Mouse (Mus musculus) stomach, embryonic 14.5 days (tissue): ENCODE data around the gene Aqp9. TPM values are rescaled to one million over a fixed set of nuclear protein-coding genes. Genes with fewer than 3 reads are reported as not detected.

Experiments
- ATAC-seq: fragments of 200-750 bp; cut with Nextera tagmentation; 2 replicates; pipeline ENCODE4 v1.8.0; 2017; ENCODE audit warnings: low read depth, moderate TSS enrichment; ENCODE audit not compliant: insufficient number of reproducible peaks, insufficient read depth, low FRiP score
- H3K27ac ChIP-seq: fragments of 300-500 bp; sonication (generic); 2 replicates; pipeline ENCODE4 v1.5.1; 2014; ENCODE audit warnings: mild to moderate bottlenecking, low read length, moderate library complexity, mixed read lengths
- H3K27me3 ChIP-seq: fragments of 300-500 bp; sonication (generic); 2 replicates; pipeline ENCODE4 v1.6.1; 2014; ENCODE audit warnings: low read length, control low read depth, mixed read lengths; ENCODE audit not compliant: control insufficient read depth, insufficient read depth
- H3K36me3 ChIP-seq: fragments of 300-500 bp; sonication (generic); 2 replicates; pipeline ENCODE4 v1.6.1; 2014; ENCODE audit warnings: mild to moderate bottlenecking, control low read depth, low read length, moderate library complexity, mixed read lengths; ENCODE audit not compliant: control insufficient read depth, insufficient read depth
- H3K4me1 ChIP-seq: fragments of 300-500 bp; sonication (generic); 2 replicates; pipeline ENCODE4 v1.6.1; 2014; ENCODE audit warnings: low read length, control low read depth, mixed read lengths; ENCODE audit not compliant: control insufficient read depth, insufficient read depth
- H3K4me2 ChIP-seq: fragments of 300-500 bp; sonication (generic); replicated peaks from 2 replicates; pipeline ENCODE4 v1.6.1; 2014; ENCODE audit warnings: low read depth, low read length, control low read depth
- H3K4me3 ChIP-seq: fragments of 300-500 bp; sonication (generic); 2 replicates; pipeline ENCODE4 v1.5.1; 2014; ENCODE audit warnings: low read depth, low read length, control low read depth
- H3K9ac ChIP-seq: fragments of 300-500 bp; sonication (generic); replicated peaks from 2 replicates; pipeline ENCODE4 v1.6.1; 2014; ENCODE audit warnings: low read depth, mild to moderate bottlenecking, control low read depth, low read length, moderate library complexity, mixed read lengths
- H3K9me3 ChIP-seq: fragments of 300-500 bp; sonication (generic); 2 replicates; pipeline ENCODE4 v1.6.1; 2016; ENCODE audit warnings: low read depth, low read length, control low read depth; ENCODE audit not compliant: control insufficient read depth
- WGBS: fragments of 180-500 bp; shearing (Covaris S2); extraction: QIAGEN DNeasy Blood & Tissue Kit; methylation state at CpG from one replicate; pipeline ENCODE4 v1.1.7; 2014; 5-methylcytosine and 5-hydroxymethylcytosine counted together
- polyA plus RNA-seq: library from polyadenylated mRNA; unstranded; fragments of >200 nt; fragmentation: Nextera tagmentation; extraction: Ambion mirVana; gene quantifications from 2 replicates; pipeline ENCODE4 v1.2.1, GENCODE M21; 2014

Aqp9 gene
- polyA plus RNA-seq, 1 experiment from 2014 or later, result 0.12 TPM

DNA sequence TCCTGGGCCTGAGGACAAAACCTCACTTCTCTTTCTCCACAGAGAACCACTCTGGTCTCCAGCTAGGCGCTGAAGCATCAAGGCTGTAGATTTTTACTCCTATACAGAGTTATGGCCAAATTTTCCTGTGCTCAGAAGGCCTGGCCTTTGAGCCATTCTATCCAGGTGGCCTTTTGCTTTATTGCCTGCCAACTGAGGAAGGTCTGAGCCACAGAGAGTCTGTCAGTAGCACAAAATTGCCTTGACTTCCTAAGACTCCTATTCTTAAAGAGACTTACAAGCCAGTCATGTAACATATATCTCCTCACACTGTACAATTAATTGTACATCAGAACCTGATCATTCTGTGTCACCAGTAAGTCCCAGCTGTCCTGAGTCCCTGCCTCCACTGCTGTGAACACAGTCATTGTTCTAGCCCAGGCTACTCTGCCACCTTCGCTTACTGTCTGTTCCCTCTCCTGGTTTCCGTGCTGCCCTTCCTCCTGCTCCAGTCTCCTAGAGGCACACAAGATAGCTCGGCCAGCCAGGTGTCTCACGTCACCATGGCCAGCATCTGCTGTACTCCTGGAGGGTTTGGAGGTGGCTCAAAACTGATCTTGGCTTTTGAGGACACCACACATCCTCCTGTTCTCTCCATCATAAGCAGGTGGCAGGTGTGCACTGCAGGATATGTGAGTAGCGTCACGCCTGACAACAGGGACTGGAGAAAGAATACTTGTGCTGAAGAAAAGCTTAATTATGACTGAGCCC lies 96.7 kb downstream of the Aqp9 start:
- Histone ChIP-seq H3K9ac (no peak overlapping the region), H3K4me1 (no peaks in the 10 kb centered on the region), H3K36me3 (no peaks in the 10 kb centered on the region), H3K4me3 (no peak overlapping the region), H3K4me2 (no peak overlapping the region), H3K27me3 (no peaks in the 10 kb centered on the region), H3K9me3 (no peaks in the 10 kb centered on the region), H3K27ac (no peak overlapping the region)
- 54% methylated on average over 7 of the region's 7 CpGs for WGBS
- ATAC-seq, result no peak

- Histone ChIP-seq H3K4me3 (no peak overlapping the region), H3K4me1 (no peaks in the 10 kb centered on the region), H3K9me3 (no peaks in the 10 kb centered on the region), H3K9ac (no peak overlapping the region), H3K36me3 (no peaks in the 10 kb centered on the region), H3K4me2 (no peak overlapping the region), H3K27me3 (no peaks in the 10 kb centered on the region), H3K27ac (no peak overlapping the region)
- no peak for ATAC-seq
- WGBS, result 81% methylated on average over 2 of the region's 2 CpGs
These were observed 97.9 kb downstream of the Aqp9 start for GRCm38 (mm10) chr9:71070628-71071027.

DNA sequence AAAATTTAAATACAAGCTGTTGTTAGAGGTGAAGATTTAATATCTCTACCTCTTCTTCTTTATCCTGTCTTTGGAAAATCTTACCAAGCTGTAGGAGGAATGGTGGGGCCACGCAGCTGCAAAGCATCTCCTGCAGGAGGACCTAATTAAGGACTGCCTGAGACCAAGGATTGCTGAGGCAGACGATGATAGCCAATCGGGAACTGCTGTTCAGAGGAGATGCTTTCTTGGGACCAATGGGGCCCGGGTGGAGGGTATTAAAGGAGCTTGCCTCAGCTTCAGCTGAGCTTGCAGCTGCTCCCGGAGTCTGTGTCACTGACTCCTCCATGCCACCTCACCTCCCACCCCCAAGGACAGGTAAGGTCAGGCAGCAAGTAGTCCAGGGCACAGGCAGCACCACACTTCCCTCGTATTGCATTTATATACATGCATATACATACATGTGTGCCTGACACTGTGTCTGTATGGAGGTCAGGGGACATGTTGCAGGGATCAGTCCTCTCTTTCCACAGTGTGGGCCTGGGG lies 99.6 kb downstream of the Aqp9 start:
- Histone ChIP-seq H3K4me3 (no peak overlapping the region), H3K36me3 (no peaks in the 10 kb centered on the region), H3K4me1 (no peaks in the 10 kb centered on the region), H3K27ac (no peak overlapping the region), H3K27me3 (no peaks in the 10 kb centered on the region), H3K9ac (no peak overlapping the region), H3K4me2 (no peak overlapping the region), H3K9me3 (no peaks in the 10 kb centered on the region)
- ATAC-seq, result no peak
- 54% methylated on average over 6 of the region's 6 CpGs for WGBS

GRCm38 (mm10) chr9:71067156-71067555 lies 101.3 kb downstream of the Aqp9 start:
- ATAC-seq, result no peak

GRCm38 (mm10) chr9:71066491-71066890 lies 102.0 kb downstream of the Aqp9 start:
- no peaks in the 10 kb centered on the region for H3K4me1 ChIP-seq
- no peak overlapping the region for H3K4me3 ChIP-seq
- H3K36me3 ChIP-seq, result no peaks in the 10 kb centered on the region
- no peak for ATAC-seq
- H3K9ac ChIP-seq, result no peak overlapping the region
- H3K4me2 ChIP-seq, result no peak overlapping the region
- H3K27me3 ChIP-seq, result no peaks in the 10 kb centered on the region
- 58% methylated on average over 7 of the region's 7 CpGs for WGBS
- no peaks in the 10 kb centered on the region for H3K9me3 ChIP-seq
- no peak overlapping the region for H3K27ac ChIP-seq

More at GRCm38 (mm10) chr9:71067156-71067555, 101.3 kb downstream of the Aqp9 start:
- H3K4me2 ChIP-seq, result no peak overlapping the region
- H3K4me3 ChIP-seq, result no peak overlapping the region
- H3K9ac ChIP-seq, result no peak overlapping the region
- H3K27ac ChIP-seq, result no peak overlapping the region
- no peaks in the 10 kb centered on the region for H3K27me3 ChIP-seq
- H3K4me1 ChIP-seq, result no peaks in the 10 kb centered on the region
- no peaks in the 10 kb centered on the region for H3K9me3 ChIP-seq
- 94% methylated on average over 5 of the region's 5 CpGs for WGBS
- H3K36me3 ChIP-seq, result no peaks in the 10 kb centered on the region

GRCm38 (mm10) chr9:71065343-71065875 lies 103.1 kb downstream of the Aqp9 start:
- ATAC-seq, result no peak
- Histone ChIP-seq H3K4me3 (no peak overlapping the region), H3K9ac (no peak overlapping the region), H3K36me3 (no peaks in the 10 kb centered on the region), H3K27me3 (no peaks in the 10 kb centered on the region), H3K4me1 (no peaks in the 10 kb centered on the region), H3K27ac (no peak overlapping the region), H3K9me3 (no peaks in the 10 kb centered on the region), H3K4me2 (no peak overlapping the region)
- 72% methylated on average over 6 of the region's 6 CpGs for WGBS

DNA sequence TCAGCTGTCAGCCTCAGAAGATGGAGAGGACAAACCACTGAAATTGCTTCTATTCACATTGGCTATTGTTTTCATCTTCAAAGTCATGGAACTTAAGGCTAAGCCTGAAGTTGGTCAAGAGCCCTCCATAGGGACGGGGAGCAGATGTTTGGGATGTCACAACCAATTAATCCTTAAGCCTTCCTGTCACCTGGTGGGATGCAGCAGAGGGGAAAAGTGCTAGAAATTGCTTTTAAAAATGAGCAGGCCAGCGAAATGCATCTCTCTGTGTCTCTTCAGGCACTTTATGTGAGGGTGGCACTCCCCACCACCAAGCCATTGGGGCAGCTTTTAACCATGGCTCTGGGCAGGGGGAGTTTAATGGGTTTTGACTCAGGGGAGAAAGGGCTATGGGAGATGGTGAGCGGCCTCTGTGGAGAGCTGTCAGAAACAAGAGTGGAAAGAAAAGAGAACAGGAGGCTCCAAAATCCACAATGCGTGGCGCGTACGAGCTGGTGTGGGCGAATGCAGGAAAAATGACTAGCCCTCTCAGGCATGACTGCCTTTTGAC lies 104.1 kb downstream of the Aqp9 start:
- Histone ChIP-seq H3K4me1 (no peaks in the 10 kb centered on the region), H3K27ac (no peak overlapping the region), H3K9ac (no peak overlapping the region), H3K27me3 (no peaks in the 10 kb centered on the region), H3K4me3 (no peak overlapping the region), H3K4me2 (no peak overlapping the region), H3K9me3 (no peaks in the 10 kb centered on the region), H3K36me3 (no peaks in the 10 kb centered on the region)
- no peak for ATAC-seq
- WGBS, result 79% methylated on average over 8 of the region's 8 CpGs

DNA sequence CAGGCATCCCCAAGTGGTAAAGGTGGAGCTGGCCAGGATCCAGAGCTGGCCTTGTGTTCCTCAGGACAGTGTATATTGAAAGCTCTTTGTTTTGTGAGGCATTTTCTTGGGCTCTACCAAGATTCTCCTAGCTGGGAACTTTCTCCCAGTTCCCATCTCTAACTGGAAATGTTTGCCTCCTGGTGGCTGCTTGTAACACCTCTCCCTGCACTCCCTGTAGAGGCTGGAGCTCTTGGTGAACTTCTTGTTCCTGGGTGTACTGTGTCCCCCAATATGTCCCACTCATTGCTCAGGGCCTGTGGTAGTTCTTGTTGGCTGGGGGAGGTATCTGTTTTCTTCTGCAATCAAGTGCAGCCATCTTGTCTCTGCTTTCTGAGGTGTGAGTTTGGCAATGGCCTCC lies 104.9 kb downstream of the Aqp9 start:
- Histone ChIP-seq H3K9ac (no peak overlapping the region), H3K36me3 (no peaks in the 10 kb centered on the region)
- no peak for ATAC-seq

More for the DNA sequence above, 104.9 kb downstream of the Aqp9 start:
- H3K27me3 ChIP-seq, result no peaks in the 10 kb centered on the region
- no peak overlapping the region for H3K27ac ChIP-seq
- no peak overlapping the region for H3K4me3 ChIP-seq
- no peak overlapping the region for H3K4me2 ChIP-seq
- no peaks in the 10 kb centered on the region for H3K4me1 ChIP-seq
- no peaks in the 10 kb centered on the region for H3K9me3 ChIP-seq
